Mouse (Mus musculus) heart, adult 18-20 months (tissue): Measurements from ENCODE around the gene Pik3c2g. TPM values are rescaled to one million over a fixed set of nuclear protein-coding genes. Genes with fewer than 3 reads are reported as not detected.
"Not testable (repeated sequence)": the region's sequence is repeated elsewhere in the genome, so short reads cannot be mapped to it uniquely, and the experiment has no call there.

Experiments
- DNase-seq, 2 experiments: peaks; one replicate each; pipeline ENCODE4 v3.0.0; 2021 to 2022; ENCODE audit warnings: mixed read lengths in 1 of 2
- total RNA-seq, 2 experiments: library from RNA; stranded (reverse); gene quantifications; 2 replicates each; pipeline ENCODE4 v1.2.3; 2021

The Pik3c2g gene
- total RNA-seq, 2 experiments from 2014 or later, result 0.41 TPM; not detected in 1

- DNase-seq, result peak; percentile 42 to 71
These were observed 322.1 kb downstream of the Pik3c2g start for GRCm38 (mm10) chr6:139908997-139909669.

GRCm38 (mm10) chr6:139928766-139929165 lies 341.7 kb downstream of the Pik3c2g start:
- no peak for DNase-seq

- no peak for DNase-seq
These were observed 347.8 kb downstream of the Pik3c2g start for GRCm38 (mm10) chr6:139934861-139935260.

- DNase-seq, result not testable (repeated sequence)
These were observed 350.6 kb downstream of the Pik3c2g start for GRCm38 (mm10) chr6:139937581-139937980.

GRCm38 (mm10) chr6:139947106-139947879 lies 360.3 kb downstream of the Pik3c2g start:
- peak in 1 of 2 experiments; percentile 19 for DNase-seq

GRCm38 (mm10) chr6:139953596-139953995 lies 366.6 kb downstream of the Pik3c2g start:
- DNase-seq, result peak; percentile 29 to 47

- DNase-seq, result peak in 1 of 2 experiments; percentile 17
These were observed 370.7 kb downstream of the Pik3c2g start for GRCm38 (mm10) chr6:139957531-139958241.

GRCm38 (mm10) chr6:139963775-139964174 lies 376.8 kb downstream of the Pik3c2g start:
- DNase-seq, result peak; percentile 46

GRCm38 (mm10) chr6:139964895-139965294 lies 377.9 kb downstream of the Pik3c2g start:
- no peak for DNase-seq

GRCm38 (mm10) chr6:139966684-139967083 lies 379.7 kb downstream of the Pik3c2g start:
- no peak for DNase-seq

- peak in 1 of 2 experiments; percentile 13 for DNase-seq
These were observed 384.7 kb downstream of the Pik3c2g start for GRCm38 (mm10) chr6:139971608-139972298.

GRCm38 (mm10) chr6:139974668-139975067 lies 387.6 kb downstream of the Pik3c2g start:
- DNase-seq, result no peak

- DNase-seq, result peak in 1 of 2 experiments; percentile 8
These were observed 391.1 kb downstream of the Pik3c2g start for GRCm38 (mm10) chr6:139978114-139978513.

- DNase-seq, result no peak
These were observed 394.0 kb downstream of the Pik3c2g start for GRCm38 (mm10) chr6:139981061-139981460.

GRCm38 (mm10) chr6:139984069-139984468 lies 397.0 kb downstream of the Pik3c2g start:
- DNase-seq, result no peak

GRCm38 (mm10) chr6:139986564-139986963 lies 399.5 kb downstream of the Pik3c2g start:
- DNase-seq, result no peak

- DNase-seq, result no peak
These were observed 402.1 kb downstream of the Pik3c2g start for GRCm38 (mm10) chr6:139989075-139989474.

GRCm38 (mm10) chr6:139989597-139989996 lies 402.6 kb downstream of the Pik3c2g start:
- DNase-seq, result no peak

- no peak for DNase-seq
These were observed 418.2 kb downstream of the Pik3c2g start for GRCm38 (mm10) chr6:140005181-140005580.
